Mouse (Mus musculus) skeletal muscle tissue, adult 2 months (tissue): ENCODE data around the gene Olfr1177-ps.

Experiments used
- DNase-seq: peaks from one replicate; pipeline ENCODE4 v3.0.0-alpha.2; 2012; ENCODE audit warnings: low read depth, low spot score

The Olfr1177-ps gene

DNA sequence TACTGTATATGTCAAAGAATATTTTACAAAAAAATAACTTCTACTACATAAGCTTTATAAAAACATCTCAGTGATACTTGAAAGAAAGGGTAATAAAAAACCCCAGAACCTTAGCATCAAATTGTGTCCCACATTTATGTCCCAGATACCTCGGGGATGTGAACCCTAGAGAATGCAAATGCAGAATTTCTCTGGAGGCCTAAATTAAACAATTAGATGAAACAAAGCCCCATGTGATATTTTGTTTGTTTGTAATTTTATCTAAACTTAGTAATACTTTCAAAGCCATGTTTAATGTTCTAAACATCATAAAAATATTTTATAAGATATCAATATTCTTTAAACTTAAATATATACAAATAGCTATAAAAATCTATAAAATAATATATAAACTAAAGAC, at the start of gene Olfr1177-ps:
Olfr1177-ps (minus strand) TSS at position 101 of the 400 bp plus-strand sequence.
- DNase-seq: no peak

DNA sequence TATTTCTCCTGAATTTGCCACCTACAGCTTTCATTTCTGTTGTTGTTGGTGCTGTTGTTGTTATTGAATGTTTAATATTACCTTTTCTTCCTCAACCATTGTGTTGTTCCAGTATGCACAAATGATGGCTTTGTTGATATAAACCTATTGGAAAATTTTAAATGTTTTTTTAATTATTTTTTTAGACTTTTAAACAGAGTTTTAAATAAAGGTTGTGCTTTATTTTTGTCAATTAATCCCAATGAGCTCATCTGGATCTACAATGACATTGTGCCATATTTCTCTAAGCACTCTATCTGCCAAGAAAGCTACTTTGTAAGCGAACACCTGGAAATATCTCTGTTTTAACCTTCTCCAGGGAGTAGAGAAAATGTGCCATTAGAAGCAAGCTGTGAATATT, 40.5 kb upstream of the Olfr1177-ps start, which contains the start of gene Olfr1178:
Olfr1178 (plus strand) TSS at position 301 of the 400 bp plus-strand sequence.
- no peak for DNase-seq

DNA sequence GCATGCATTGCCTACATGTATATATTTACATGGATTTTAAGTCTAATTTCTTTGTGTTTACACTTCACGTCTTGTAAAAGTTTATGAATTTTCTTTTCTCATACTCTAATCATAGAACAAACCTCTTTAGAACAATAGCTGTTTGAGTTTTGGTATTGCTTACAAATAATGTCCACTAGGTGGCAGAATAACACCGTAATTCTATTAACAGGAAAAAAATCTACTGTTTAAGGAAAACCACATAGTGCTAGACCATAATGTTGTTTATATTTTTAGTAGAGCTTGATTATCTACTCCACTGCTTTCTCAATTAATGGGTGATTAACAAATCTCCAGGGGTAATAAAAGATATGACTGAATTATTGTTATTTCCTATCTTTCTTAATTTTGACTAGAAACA, 10.0 kb upstream of the Olfr1177-ps start:
- DNase-seq: no peak

DNA sequence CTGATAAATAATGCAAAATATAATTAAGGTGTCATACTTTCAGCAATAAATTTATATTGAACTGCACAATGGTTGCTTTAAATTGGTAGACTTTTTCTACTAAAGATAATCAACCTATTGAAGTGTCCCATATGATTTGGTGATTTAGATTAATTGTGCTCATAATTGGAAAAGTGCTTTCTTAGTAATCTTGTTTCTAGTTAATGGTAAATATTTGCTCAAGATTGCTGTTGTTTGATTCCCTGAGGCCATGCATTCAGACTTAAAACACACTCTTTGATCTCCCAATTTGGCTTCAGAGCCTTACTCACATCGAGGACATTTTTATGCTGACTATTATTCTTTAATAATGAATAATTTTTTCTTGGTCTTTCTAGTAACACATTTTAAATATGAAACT, 9.9 kb downstream of the Olfr1177-ps start, which contains the start of gene Olfr1176:
Olfr1176 (plus strand) TSS at position 301 of the 400 bp plus-strand sequence.
- DNase-seq: no peak

DNA sequence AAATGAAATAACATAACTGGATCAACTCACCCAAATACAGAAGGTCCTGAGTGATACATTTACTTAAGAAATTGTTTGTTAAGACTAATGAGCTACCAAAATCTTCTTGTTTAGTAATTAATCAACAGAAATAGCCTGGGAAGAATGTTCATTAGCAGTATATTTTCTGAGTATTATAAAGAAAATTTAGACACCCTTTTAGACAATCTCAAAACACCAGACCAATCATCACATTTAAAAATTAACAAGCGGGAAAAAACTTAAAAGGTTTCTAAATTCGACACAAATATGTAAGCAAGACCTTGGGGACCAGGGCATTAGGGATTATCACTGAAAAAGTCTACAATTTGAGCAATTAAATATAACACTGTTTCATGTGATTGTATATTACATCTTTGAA, 19.2 kb downstream of the Olfr1177-ps start, which contains the start of gene Olfr1175-ps:
Olfr1175-ps (minus strand) TSS at position 101 of the 400 bp plus-strand sequence.
- no peak for DNase-seq

DNA sequence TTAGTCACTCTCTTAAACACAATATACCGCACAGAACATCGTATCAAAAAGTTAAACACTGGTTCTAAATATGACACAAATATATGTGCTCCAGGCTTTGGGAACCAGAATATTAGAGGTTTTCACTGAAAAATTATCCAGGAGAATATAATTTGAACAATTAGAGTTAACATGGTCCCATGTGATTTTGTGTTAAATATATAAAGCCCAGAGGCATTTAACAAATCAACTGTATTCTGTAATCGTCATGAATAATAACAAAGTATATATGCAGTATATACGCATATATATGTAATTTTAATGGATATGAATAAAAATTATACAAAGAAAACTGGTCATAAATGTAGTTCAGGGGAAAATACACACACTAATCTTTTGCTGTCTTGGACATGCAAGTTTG, 31.3 kb downstream of the Olfr1177-ps start, which contains the start of gene Olfr1174-ps:
Olfr1174-ps (minus strand) TSS at position 101 of the 400 bp plus-strand sequence.
- no peak for DNase-seq
